Mouse (Mus musculus): Measurements from ENCODE around the gene Grb2.

Gene Grb2

DNA sequence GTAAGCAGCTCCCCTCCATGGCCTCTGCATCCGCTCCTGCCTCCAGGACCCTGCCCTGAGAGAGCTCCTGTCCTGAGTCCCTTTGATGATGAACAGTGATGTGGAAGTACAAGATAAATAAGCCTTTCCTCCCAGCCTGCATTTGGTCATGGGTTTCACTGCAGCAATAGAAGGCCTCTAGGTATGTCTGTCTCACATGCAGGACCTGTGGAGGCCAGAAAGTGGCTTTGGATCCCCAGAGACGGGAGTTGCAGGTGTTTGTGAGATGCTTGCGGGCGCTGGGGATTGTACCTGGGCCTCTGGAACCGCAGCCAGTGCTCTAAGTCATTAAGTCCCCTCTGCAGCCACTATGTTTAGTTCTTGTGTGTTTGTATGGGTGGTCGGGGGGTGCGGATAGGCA lies 88.4 kb downstream of the Grb2 start:
- no peak for DNase-seq

DNA sequence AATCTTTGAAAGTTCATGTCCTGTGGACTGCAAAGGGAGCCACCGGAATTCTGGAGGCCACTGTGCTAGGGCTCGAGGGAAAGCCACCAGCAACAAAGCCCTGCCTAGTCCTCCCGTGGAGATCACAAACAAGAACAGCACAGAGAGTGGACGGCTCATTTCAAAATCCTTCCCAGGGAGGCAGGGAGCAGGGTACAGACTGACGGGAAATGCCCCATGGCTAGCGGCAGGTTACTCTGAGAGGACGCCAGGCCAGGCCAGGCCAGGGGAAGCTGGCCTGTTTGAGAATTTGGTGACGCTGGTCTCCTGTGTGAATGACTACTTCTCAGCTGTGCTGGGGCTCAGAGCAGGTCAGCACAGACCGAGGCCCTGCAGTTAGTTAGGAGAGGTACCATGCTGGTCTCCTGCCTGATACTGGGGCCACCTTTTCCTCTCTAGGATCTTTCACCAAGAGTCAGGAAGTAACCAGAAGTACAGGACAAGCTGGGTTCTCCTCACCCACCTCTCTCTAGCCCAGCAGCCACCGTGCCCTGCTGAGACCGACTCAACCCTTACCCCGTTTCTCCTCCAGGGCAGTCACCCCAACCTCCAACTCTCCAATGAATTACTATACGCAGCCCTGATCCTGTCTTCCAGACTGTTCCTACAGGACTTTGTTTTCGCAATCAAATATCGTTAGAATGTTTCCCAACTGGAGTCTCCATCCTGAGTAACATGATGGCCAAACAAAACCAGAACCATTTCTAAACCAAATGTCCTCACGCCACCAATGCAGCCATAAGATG lies 89.5 kb downstream of the Grb2 start:
- no peak for DNase-seq

DNA sequence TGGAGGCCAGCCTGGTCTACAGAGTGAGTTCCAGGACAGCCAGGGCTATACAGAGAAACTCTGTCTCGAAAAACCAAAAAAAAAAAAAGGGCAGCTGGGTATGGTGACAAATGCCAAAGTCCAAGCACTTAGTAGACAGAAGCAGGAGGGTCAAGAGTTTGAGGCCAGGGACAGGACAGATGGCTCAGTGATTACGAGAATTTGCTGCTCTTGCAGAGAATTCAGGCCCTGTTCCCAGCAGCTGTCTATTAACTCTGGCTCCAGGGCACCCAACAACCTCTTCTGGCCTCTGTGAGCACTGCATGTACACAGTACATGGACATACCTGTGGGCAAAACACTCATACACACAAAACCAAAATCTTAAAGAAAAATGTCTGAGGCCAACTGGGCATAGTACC lies 90.4 kb downstream of the Grb2 start:
- no peak for DNase-seq

DNA sequence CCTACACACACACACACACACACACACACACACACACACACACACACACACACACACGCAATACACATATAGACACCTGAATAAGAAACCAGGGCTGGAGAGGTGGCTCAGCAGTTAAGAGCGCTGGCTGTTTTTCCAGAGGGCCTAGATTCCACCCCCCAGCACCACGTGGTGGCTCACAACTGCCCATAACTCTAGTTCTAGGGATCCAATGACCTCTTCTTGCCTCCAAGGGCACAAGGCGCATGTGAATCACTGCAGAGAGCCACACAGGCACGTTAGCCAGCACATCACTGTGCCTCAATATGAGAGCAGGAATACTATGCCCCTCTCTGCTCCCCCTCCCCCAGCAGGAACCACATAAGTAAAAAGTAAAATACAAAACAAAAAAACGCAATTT lies 91.5 kb downstream of the Grb2 start:
- DNase-seq, result no peak

DNA sequence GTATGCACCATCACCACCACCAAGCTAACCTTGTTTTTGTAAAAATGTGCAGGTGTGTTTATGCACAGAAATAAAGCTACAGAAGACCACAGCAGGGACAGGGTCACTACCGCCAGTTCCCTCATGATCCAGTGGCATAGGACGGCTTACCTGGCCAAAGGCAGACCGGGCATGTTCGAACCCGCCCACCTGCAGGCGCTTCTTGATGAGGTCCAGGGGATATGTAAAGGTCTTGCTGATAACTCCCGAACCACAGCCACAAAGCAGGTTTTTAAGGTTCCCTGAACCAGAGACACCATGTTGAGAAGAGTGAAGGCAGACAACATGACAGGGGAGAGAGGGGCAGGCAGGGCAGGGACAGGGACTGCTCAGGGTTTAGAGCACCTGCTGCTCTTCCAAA lies 92.0 kb downstream of the Grb2 start:
- no peak for DNase-seq

DNA sequence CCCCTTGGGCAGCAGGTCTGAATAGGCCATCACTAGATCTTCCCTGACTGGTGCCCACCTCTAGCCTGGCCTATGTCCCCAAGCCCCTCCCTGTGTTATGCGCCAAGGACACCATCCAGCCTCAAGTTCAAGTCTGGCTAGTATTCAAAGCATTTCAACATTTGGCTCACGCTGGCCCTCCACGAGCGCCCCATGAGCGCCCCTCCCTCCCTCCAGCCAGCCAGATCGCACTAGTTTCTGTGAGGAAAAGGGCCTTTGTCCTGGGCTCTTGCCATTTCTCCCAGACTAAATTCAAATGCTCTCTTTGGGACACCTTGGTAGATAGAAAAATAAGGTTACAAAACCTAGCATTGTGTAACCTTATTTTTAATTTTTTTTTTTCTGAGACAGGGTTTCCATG lies 92.5 kb downstream of the Grb2 start:
- no peak for DNase-seq

DNA sequence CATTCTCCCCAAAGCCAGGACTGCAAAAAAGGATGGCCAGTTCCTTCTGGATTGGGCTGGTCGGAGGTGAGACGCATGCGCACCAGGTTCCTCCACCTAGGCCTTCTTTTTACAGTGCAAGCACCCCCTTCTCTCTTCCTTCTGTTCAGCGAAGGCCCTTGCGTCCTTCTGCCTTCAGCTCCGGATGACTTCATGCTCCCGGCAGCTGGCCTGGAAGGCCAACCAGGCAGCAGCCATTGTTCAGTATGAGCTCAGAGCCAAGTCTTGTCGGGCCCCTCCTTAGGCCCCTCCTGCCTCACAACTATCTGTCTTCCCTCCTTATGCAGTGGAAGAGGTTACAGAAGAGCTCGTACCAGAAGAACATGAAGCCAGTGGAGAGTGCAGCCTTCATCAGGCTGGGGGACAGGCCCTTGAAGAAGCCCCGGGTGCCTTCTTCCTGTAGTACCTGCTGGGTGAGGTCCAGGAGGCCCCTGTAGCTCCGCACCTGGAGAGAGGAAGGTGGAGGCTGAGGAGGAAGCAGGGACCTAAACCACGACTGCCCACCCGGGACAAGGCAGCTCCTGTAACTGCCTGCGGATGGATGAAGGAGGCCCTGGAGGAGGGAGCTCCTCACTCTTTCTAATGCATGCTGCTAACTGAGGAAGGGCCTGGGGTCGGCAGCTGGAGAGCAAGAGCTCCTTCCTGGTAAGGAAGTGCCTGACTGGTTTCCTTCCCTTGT lies 93.1 kb downstream of the Grb2 start:
- DNase-seq, result no peak

DNA sequence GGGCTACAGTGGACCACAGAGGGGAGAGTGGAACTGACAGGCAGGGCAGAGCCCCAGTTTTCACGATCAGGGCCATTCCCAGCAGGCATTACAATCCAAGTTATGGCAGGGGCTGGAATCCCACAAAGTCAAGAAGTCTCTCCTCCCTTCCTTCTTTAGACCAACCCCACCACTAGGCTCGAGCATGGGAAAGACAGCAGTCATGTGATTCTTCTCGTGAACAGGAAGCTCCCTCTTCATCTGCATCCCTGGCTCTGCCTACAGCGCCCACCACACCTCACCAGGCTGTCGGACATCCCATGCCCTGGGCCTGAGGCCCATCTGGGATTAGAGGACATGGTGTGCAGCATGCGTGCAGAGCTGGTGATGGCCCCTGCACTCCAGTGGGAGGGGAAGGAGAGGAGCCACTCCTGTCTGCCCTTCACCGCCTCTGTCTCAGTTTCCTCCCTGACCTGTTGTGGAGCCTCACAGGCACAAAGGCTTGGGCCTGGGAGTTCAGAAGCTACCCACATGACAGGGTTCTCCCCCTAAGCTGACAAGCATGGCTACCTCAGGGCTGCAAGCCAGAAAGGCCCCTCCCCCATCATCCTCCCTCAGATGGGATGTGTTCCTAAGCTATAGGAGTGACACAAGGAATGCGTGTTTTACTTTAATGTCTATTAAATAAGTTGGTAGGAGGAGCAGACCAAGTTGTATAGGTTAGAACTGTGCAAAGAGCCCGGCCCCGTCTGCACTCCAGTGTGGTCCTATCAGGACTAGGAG lies 93.9 kb downstream of the Grb2 start:
- no peak for DNase-seq

DNA sequence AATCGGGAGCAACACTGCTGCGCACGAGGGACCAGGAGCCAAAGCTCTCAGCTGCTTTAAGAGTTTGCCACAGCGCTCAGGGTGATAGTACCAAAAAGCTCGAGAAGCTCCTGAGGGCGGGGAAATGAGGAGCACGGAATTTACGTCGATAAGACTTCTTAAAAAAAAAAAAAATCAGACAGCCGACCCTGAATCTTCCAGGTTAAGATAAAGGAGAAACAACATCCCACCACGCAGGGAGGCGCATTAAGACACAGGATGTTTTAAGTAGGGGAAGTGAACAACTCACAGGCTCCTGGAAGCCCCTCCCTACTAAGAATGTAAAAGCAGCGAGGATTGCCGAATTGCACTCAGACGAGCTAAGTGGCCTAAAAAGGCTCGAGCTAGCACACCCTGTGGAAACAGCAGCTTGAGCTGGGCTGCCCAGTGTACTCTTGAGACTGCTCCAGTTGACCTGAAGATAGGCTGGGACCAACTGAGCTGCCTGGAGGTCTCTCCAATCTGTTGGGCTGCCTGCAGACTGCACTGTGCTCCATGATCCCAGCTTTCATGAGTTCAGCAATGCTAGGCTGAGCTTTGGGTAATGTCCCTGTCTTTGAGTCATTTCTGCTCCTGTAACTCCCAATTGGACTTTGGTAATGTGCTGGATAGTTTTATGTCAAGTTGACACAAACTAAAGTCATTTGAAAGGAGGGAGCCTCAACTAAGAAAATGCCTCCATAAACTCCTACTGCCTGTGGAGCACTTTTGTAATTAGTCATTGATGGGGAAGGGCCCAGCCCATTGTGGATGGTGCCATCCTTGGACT lies 95.1 kb downstream of the Grb2 start:
- no peak for DNase-seq

DNA sequence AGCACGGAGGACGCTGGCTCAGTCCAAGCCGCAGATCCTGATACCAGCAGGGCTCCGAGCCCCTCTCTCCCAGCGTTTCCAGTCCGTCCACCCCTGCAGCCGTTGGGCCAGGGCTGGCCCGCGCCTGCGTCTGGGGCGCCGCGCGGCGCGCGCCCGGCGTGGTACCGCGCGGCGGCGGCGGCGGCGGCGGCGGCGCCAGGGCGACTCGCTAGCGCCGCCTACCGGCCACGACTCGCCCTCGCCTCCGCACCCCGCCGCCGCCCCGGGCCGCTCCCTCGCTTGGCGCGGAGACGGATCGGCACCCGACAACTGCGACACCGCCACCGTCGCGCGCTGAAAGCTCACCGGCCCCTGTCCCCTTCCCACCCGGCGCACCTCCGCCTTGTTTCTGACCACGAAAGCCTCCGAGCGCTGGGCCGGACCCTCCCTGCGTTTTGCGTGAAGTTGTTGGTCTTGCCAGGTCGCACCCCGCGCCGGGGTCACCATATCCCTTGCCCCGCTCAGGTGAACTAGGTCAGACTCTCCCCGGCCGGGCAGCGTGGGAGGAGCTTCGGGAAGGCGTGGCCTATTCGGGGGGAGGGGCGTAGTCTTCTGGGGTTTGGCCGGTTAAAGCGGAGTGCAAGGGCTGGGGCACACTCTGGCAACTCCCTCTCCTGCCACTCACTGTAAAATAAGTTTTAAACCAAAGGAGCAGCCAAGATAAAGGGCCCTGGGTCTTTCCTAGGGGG lies 95.8 kb downstream of the Grb2 start, which contains the start of gene Mif4gd:
Gene Mif4gd, minus strand, starts transcription at position 560 of the 728 bp plus-strand sequence.
- peak; percentile 66 for DNase-seq

DNA sequence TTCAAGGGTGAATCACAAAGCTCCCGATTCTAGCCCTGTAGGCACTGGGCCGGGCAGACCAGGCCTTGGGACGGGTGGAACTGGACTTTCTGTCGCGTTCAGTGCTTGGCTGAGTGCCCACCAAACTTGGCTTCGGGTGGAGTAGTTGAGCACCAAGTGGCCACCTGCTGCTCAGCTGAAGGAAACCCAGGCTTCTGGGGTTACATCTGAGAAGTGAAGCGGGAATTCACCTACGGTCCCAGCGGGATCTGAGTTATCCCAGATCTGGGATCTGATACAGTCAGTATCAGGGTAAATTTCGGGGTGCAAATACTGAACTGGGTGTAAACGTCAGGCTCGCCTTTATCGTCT lies 96.4 kb downstream of the Grb2 start:
- DNase-seq, result peak; percentile 40

DNA sequence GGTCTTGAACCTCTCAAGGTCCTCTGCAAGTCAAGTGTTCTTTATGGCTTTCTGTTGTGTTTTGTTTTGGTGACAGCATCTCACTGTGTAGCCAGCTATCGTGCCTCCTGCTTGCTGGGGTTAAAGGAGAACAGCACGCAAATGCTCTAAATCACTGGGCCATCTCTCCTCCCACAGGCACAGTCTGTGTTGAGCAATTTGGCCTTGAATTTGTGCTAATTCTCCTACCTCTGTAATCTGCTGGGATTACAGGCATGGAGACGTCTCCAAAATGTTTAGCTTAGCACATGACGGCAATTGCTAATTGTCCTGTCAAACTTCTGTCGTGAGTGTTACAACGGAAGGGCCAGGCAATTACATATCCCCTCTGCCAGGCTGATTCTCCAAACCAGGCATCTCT lies 97.2 kb downstream of the Grb2 start:
- DNase-seq, result no peak

DNA sequence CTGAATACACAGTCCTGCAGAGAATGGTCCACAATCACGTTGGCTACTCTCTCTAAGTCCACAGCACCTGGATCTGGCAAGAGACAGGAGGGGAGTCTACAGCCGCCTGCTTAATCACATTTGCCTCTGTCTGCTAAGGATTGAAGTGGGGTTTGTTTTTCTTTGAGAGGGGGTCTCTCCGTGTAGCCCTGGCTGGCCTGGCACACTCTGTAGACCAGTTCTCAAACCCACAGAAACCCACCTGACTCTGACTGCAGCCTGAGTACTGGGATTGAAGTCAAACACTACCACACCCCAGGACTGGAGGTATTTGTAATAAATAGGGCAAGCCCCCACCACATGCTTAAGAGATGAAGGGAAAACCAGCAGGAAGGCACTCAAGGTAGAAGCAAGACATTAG lies 98.8 kb downstream of the Grb2 start:
- no peak for DNase-seq

DNA sequence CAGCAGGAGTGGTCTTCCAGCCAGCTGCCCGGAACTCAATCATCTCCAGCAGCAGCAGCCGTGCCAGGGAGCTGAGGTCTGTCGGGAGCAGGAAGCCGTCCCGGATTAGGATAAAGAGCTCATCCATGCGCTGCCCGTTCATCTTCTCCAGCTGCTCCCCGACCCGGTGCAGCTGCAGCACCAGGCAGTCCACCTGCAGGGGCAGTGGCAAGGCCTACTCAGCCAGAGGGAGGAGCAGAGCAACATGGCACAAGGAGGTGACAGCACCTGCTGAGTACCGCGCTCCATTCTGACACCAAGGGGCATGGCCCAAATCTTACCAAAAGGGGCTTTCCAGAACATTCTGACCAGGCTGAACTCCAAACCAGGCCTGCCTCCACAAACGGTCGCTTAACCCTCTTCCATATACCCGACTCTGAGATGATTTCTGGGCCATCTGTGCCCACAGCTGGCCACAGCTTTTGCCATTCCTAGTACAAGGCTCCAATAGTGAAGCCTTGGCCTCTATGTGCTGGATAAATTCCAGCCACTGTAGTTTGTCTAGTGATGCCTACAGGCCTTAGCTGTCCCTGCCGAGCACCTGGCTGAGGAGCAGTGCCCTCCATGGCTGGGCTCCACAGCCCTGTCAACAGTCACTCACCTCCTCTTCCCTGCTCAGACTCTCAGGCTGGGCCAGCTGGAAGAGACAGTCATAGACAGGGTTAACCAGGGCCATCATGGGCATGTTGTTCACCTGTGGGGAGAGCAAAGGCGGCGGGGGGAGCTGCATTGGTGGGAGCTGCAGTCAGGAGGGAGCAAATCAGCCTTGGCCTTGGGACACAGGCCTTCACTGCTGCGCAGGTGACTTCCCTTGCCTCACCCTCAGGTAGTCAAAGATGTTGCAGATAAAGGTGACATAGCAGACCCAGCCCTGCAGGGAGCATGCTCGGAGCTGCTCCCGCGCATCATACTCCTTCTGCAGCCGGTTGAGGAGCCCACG lies 99.7 kb downstream of the Grb2 start:
- peak; percentile 23 for DNase-seq

DNA sequence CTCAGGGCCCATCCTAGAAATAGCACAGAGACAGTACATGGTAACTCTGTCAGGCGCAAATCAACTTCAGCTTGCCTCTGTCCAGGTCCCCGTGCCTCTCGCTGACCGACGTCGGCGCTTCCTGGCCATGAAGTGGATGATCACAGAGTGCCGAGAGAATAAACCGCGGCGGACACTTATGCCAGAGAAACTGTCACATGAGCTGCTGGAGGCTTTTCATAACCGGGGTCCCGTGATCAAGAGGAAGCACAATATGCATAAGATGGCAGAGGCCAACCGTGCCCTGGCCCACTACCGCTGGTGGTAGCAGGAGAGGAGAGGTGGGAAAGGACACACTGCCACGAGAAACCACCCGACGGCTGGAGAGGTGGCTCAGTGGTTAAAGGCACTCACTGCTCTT lies 101.7 kb downstream of the Grb2 start:
- DNase-seq, result no peak

DNA sequence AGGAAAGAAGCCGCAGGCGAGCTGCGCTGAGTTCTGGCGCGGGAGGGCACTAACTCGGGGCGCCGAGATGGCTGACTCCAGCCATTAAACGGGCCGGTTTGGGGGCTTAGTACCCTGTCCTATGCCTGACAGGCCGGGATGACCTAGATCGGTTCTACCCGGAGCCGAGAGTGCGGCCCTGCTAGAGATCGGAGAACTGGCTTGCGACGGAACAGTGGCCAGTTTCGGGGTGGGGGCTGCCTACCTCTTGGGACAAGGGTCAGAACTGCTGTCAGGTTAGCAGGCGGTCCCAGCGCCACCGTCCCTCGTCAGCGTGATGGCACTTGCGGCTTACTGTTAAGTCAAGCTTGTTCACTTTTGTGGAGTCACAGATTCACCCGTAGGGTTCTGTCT lies 104.1 kb downstream of the Grb2 start:
- DNase-seq, result no peak

DNA sequence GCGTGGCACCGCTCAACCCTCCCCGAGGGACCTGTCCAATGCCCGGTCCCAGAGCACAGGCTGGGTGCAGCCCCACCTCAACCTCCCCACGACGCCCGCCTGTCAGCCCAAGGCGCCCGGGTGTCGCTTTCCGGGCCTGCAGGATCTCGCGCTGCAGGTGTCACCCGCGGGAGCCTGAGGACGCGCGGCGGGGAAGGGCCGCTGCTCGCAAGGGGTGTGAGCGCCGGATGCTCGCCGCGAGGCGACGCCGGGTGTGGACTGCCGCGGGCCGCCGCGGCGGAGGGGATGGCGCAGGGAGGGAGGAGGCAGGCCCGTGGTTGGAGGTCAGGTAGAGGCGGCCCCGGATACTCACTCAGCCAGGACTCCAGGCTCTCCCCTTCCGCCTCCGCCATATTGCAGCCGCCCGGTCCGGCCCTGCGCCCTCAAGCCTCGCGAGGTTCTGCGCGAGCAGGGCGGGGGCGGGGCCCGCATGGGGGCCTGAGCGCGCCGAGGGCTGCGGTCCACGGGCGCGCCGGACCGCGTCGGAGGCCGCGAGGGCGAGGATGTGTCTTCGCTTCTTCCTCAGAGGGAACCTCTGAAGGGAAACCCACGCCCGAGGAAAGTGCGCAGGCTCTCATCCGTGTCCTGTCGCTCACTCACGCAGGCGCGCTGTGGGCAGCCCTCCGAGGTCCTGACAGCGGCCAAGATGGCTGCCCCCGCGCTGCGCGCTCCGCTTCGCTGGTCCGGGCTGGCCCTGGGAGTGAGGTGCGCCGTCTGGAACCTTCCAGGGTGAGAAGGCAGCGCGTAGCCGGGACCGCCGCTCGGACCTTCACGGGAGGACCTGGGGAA lies 104.7 kb downstream of the Grb2 start, which contains the start of the genes Mrps7 and Gga3:
Gene Mrps7, plus strand, starts transcription at position 450 of the 828 bp plus-strand sequence.
Gene Gga3, minus strand, starts transcription at position 576 of the 828 bp plus-strand sequence.
- peak; percentile 92 for DNase-seq

DNA sequence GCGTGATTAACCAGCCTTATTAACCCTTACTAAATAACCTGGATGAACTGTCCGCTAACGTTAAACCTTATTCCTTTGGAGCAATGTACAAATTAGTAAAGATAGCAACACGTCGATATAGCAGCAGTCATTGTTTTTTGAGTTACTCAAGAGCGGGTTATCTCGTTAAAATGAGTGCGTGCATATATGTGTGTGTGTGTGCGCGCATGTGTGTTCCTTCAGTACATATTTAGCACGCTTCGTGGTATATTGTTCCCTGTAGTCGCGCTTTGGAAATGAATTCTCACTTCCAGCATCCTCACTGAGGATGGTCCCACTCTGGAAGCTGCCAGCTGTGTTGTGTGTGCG lies 105.3 kb downstream of the Grb2 start:
- no peak for DNase-seq

DNA sequence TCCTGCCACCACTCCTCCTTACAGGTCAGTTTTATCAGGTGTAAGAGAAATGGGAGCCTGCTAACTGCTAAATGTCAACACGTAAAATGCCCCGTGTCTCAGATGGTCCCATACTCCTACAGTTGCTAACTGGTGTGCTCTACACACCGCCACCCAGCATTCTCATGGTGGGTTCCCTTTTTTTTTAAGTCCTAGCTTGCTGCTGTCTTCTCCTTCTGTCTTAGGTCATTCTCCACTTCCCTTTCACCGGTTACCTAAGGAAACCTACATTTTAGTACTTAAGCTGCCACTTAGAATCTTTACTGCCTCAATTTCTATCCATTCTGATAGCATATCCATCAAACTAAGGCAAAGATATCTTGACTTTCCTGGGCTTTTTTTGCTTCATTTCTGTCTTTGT lies 107.2 kb downstream of the Grb2 start:
- DNase-seq, result no peak

DNA sequence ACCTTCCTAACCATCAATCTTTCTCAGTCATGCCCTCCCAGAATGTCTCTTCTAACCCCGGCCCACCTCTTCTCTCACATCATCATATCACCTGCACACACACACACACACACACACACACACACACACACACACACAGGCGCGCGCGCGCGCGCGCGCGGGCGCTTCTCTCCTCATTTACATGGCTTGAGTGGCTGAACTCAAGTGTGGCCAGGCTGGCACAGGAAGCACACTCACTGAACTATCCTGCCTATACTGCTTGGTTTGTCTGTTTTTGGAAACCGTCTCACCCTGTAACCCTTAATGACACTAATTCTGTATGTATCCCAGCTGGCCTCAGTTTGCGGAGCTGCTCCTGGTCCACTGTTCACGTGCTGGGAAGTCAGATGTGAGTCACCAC lies 107.7 kb downstream of the Grb2 start:
- DNase-seq, result no peak
